Mouse (Mus musculus) kidney, adult 9 months (tissue): ENCODE results near the gene Fnbp4.

Experiments
- DNase-seq: peaks from one replicate; pipeline ENCODE4 v3.0.0; 2022

The Fnbp4 gene

DNA sequence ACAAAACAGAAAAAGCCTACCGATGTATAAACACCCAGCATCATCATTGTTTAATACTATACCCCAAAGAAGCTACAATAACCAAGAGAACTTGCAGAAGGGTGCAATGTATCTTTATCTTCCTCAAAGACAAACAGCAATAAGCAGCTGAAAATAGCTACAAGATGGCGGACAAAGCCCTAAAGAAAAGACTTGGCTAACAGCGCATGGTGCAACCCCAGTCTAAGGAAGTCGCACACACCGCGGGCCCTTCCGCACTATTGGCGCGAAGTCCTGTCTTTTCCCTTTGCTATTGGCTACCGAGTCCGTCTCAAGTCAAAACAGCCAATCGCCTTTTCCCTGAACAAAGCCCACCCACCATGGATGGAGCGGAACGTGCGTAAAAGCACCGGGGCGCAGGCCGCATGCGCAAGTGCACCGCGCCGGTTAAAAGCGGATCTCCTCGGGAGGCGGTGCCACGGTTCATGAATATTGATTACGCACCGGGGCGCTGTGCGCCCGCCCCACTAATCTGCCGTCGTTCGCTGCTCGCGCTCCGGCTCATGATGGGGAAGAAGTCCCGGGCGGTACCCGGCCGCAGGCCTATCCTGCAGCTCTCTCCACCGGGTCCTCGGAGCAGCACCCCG, at the start of gene Fnbp4:
Gene Fnbp4 (plus strand): TSS at position 318 of the 626 bp plus-strand sequence.
- peak; percentile 100 for DNase-seq

GRCm38 (mm10) chr2:90700943-90701342, 44.2 kb upstream of the Fnbp4 start:
- peak; percentile 64 for DNase-seq

DNA sequence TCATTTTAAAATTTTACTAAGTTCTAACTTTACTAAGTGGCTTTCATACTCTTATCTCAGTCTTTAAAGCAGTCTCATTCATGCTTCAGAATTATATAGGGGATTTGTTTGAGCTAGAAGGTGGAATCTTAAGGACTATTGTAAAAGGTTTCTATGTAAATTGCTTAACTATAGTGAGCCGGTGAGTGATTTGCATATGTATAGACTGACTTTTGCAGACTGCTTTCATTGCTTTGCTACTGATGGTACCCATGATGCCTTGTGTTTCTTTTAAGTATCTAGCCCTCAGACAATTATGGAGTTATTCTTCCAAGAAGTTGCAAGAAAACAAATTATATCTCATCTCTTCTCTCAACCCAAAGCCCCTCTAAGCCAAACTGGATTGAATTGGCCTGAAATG, 36.6 kb upstream of the Fnbp4 start:
- no peak for DNase-seq

DNA sequence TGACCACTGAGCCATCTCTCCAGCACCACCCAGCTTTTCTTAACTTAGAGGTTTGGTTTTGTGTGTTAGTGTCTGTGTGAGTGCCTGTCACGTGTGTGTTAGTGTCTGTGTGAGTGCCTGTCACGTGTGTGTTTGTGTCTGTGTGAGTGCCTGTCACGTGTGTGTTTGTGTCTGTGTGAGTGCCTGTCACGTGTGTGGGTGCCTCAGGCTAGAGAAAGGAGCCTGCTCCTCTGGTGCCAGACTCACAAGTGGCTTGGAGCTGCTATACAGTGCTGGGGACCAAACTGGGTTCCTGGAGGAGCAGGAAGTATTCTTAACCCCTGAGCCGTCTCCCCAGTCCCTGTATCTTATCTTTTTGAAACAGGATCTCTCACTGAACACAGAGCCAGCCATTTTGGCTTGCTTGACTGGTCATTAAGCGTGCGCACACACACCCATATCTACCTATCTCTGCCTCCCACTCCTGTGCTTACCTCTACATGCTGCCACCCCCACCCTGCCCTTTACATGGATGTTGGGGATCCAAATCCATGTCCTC, 29.5 kb upstream of the Fnbp4 start:
- DNase-seq = no peak

GRCm38 (mm10) chr2:90717366-90717765, 27.8 kb upstream of the Fnbp4 start:
- DNase-seq = peak; percentile 54

- no peak for DNase-seq
Observed at GRCm38 (mm10) chr2:90717948-90718347, 27.2 kb upstream of the Fnbp4 start.

- no peak for DNase-seq
Observed at GRCm38 (mm10) chr2:90726818-90727217, 18.4 kb upstream of the Fnbp4 start.

- no peak for DNase-seq
Observed at GRCm38 (mm10) chr2:90735326-90735725, 9.8 kb upstream of the Fnbp4 start.

DNA sequence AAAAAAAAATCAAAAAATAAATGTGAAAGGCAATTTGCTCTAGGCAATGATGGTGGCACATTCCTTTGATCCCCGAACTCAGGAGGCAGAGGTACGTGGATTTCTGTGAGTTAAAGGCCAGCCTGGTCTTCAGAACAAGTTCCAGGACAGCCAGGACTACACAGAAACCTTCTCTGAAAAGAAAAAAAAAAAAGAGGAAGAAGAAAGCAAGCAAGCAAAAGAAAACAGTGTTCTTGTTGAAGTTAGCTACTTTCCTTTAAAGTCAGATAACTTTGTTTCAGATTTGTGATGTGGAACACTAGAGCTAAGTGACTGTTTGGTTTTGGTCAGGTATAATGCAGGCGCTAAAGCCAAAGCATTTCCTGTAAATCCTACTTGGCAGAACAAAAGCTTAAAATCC, 6.4 kb upstream of the Fnbp4 start:
- no peak for DNase-seq

DNA sequence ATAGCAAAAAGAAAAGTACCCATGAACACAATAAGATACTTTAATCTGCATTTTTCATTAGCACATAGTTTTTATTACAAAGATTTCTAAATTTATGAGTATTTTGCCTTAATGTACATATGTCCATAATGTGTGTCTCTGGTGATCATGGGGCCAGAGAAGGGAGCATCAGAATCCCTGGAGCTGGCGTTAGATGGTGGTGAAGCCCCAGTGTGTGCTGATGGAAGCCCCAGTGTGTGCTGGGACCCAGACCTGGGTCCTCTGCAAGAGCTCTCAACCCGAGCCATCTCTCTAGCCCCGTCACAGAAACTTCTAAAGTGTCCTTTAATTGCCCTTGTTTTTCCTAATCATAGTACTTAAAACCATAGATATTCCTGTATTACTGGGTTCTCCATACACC, 5.8 kb upstream of the Fnbp4 start:
- DNase-seq = no peak

- peak; percentile 89 for DNase-seq
Observed at GRCm38 (mm10) chr2:90739921-90740320, 5.2 kb upstream of the Fnbp4 start.

- DNase-seq = peak; percentile 13
Observed at GRCm38 (mm10) chr2:90744285-90745052, 701 bp upstream of the Fnbp4 start.

GRCm38 (mm10) chr2:90745740-90746537, 769 bp downstream of the Fnbp4 start:
- no peak for DNase-seq

DNA sequence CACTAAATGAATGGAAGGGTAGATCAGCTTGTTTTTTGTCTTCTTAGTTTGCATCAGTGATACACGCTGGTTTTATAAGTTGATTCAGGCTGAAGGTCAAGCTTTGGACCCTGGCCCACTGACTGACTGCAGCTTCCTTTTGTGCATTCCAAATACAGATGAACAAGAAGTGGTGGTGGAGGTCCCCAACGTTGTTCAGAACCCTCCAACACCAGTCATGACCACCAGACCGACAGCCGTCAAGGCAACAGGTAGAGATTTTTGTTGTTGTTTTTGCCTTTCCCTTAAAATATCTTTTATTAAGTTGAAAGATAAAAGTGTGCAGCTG, 1.3 kb downstream of the Fnbp4 start:
- DNase-seq = peak; percentile 34

DNA sequence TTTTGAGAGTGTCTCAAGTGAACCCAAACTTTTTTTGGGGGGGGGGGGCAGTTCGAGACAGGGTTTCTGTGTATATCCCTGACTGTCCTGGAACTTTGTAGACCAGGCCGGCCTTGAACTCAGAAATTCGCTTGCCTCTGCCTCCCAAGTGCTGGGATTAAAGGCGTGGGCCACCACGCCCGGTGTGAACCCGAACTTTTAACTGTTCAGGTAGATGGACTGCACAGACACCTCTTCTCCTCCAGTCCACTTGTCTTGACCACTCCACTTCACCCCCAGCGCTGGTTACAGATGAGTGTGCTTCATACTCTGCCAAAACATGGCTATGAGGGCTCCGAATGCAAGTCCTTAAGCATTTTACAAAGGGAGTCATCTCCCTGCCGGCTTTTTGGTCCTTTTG, 2.0 kb downstream of the Fnbp4 start:
- DNase-seq = no peak

- no peak for DNase-seq
Observed at GRCm38 (mm10) chr2:90749676-90750459, 4.7 kb downstream of the Fnbp4 start.

DNA sequence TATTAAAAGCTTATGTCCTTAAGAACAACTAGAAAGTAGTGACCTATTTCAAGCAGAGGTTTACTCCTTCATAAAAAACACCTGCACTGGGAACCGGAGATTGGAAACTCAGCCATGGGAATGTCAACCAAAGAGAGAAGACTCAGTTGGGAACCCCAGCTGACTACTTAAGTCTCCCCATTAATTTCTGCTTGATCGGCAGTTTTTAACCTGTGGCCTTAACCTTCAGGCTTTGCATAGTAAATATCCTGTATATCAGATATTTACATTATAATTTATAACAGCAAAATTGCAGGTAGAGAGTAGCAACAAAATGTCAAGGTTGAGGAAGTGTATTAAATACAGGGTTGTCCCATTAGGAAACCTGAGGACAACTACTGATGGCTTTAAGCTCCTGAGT, 8.4 kb downstream of the Fnbp4 start:
- DNase-seq = no peak

- no peak for DNase-seq
Observed at GRCm38 (mm10) chr2:90754188-90754587, 9.0 kb downstream of the Fnbp4 start.

GRCm38 (mm10) chr2:90765123-90765522, 20.0 kb downstream of the Fnbp4 start:
- DNase-seq = no peak

DNA sequence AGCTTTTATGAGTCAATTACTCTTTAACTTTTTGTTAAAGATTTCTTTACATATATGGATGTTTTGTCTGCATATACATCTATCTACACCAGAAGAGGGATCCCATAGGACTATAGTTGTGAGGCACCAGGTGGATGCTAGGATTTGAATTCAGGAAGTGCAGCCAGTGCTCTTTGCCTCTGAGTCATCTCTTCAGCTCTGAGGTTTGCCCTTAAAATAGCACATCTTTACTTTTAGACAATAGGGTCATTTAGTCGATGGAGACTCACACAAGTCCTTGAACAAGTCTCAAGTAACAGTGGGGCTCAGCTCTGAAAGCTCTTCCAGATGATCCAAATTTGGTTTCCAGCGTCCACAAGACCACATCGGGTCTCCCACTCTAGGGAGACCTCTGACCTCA, 36.2 kb downstream of the Fnbp4 start:
- DNase-seq = no peak

GRCm38 (mm10) chr2:90781938-90782337, 36.8 kb downstream of the Fnbp4 start:
- DNase-seq = no peak

DNA sequence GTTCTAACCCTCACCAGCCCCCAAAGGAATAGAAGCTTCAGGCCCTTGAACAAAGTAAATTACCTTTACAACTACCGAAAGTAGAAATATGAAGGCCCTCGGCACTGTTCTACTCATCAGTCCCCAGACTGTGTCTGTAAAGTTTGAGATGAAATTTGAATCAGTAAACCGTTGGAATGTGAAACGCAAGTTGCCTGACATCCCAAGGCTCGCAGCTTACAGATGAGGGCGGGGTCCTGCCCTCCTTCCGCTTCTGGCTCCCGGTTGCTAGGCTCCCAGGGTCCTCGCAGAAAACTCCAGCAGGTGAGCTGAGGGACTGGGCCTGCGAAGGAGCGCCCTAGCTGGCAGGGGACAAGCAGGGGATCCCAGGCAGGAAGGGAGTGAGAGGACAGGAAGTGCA, 37.3 kb downstream of the Fnbp4 start, which contains the start of gene Agbl2:
Gene Agbl2 (plus strand): TSS at position 270 of the 400 bp plus-strand sequence.
- no peak for DNase-seq
